ENCODE assay signal across 7 mouse cellular contexts in genomic region chr10:9117648-9118551, GRCm38 (mm10).
DNase-seq lines count a peak whose midpoint lies in the region; ATAC-seq and TF ChIP-seq lines count a peak whose summit lies in the region.

No protein-coding gene starts in this region.

- H3K9ac ChIP-seq in forebrain, embryonic 13.5 days = peak overlapping the region; percentile 22; the same call in 1 of the 2 replicates
- peak overlapping the region; percentile 44 for H3K9ac ChIP-seq in midbrain, embryonic 14.5 days (replicated peaks; ENCODE audit: low read length)

- H3K4me2 ChIP-seq in forebrain, embryonic 13.5 days = peak overlapping the region; percentile 53
- H3K4me2 ChIP-seq in midbrain, embryonic 14.5 days (ENCODE audit: low read length) = peak overlapping the region; percentile 58

- no peaks in the 10 kb centered on the region; the same call in 1 of the 2 replicates for H3K4me1 ChIP-seq in testis, adult 2 months (ENCODE audit: control insufficient read depth, insufficient read depth, low read length)
- H3K4me1 ChIP-seq in forebrain, embryonic 13.5 days = peaks cover 15% of the 10 kb centered on the region
- peaks cover 16% of the 10 kb centered on the region for H3K4me1 ChIP-seq in midbrain, embryonic 14.5 days (ENCODE audit: control insufficient read depth, insufficient read depth, low read length)

- H3K27me3 ChIP-seq in testis, adult 2 months (ENCODE audit: control insufficient read depth, insufficient read depth, low read length) = no peaks in the 10 kb centered on the region
- H3K27me3 ChIP-seq in forebrain, embryonic 13.5 days = no peaks in the 10 kb centered on the region
- no peaks in the 10 kb centered on the region for H3K27me3 ChIP-seq in midbrain, embryonic 14.5 days (ENCODE audit: control insufficient read depth, insufficient read depth, low read length)

- ATAC-seq in forebrain, embryonic 13.5 days = peak; percentile 91
- peak; percentile 83 for ATAC-seq in midbrain, embryonic 14.5 days (ENCODE audit: low FRiP score, low TSS enrichment)
- ATAC-seq in megakaryocyte-erythroid progenitor cell, adult 5-6 weeks (replicated peaks; ENCODE audit: low FRiP score, low TSS enrichment, poor library complexity, severe bottlenecking) = no peak

- TF ChIP-seq POLR2A in testis, adult 2 months (IDR thresholded peaks at IDR 0.05; ENCODE audit: control insufficient read depth, low read depth, low read length) = no peak

- no peak for DNase-seq in testis, postnatal 10 days (ENCODE audit: low spot score)
- peak; percentile 8 to 35 for DNase-seq in kidney, postnatal 25 days
- DNase-seq in midbrain, embryonic 14.5 days = peak; percentile 82
- DNase-seq in c-Kit-positive CD71-positive TER-119-positive erythroid progenitor cells, embryonic 14.5 days (ENCODE audit: low spot score) = no peak

- no peaks in the 10 kb centered on the region for H3K9me3 ChIP-seq in forebrain, embryonic 13.5 days (replicated peaks)
- no peaks in the 10 kb centered on the region for H3K9me3 ChIP-seq in midbrain, embryonic 14.5 days (ENCODE audit: control insufficient read depth, low read length)

- H3K4me3 ChIP-seq in testis, adult 2 months (ENCODE audit: control insufficient read depth, low read depth, low read length) = peak overlapping the region; percentile 1; the same call in 1 of the 2 replicates
- H3K4me3 ChIP-seq in forebrain, embryonic 13.5 days = peak overlapping the region; percentile 24
- peak overlapping the region; percentile 22 for H3K4me3 ChIP-seq in midbrain, embryonic 14.5 days (replicated peaks; ENCODE audit: low read depth, low read length)

- no peaks in the 10 kb centered on the region for H3K36me3 ChIP-seq in testis, adult 2 months (ENCODE audit: control insufficient read depth, insufficient read depth, low read length)
- H3K36me3 ChIP-seq in forebrain, embryonic 13.5 days (ENCODE audit: poor library complexity, severe bottlenecking) = no peaks in the 10 kb centered on the region
- no peaks in the 10 kb centered on the region for H3K36me3 ChIP-seq in midbrain, embryonic 14.5 days (ENCODE audit: control insufficient read depth, insufficient read depth, low read length)

- H3K27ac ChIP-seq in testis, adult 2 months (ENCODE audit: control insufficient read depth, insufficient read depth, low read depth, low read length) = no peak overlapping the region
- H3K27ac ChIP-seq in forebrain, embryonic 13.5 days = no peak overlapping the region
- H3K27ac ChIP-seq in midbrain, embryonic 14.5 days (replicated peaks; ENCODE audit: low read depth, low read length) = peak overlapping the region; percentile 79

- TF ChIP-seq CTCF in testis, adult 2 months (IDR thresholded peaks at IDR 0.05; ENCODE audit: control insufficient read depth, insufficient read depth, insufficient replicate concordance, low read depth, low read length) = no peak

- WGBS in forebrain, embryonic 13.5 days = 11% methylated on average over 14 of the region's 14 CpGs
- 3% methylated on average over 14 of the region's 14 CpGs for WGBS in midbrain, embryonic 14.5 days

Comparison
In these comparisons a context has a peak if more than half of its experiments do, and no peak if none do; other contexts are left out.
1. DNase-seq: peak in kidney, postnatal 25 days (2 of 2) and midbrain, embryonic 14.5 days (single experiment); none in testis, postnatal 10 days (single experiment) and c-Kit-positive CD71-positive TER-119-positive erythroid progenitor cells, embryonic 14.5 days (single experiment).
2. Peak in every context shown above with its lines, with median percentiles within 50 percentile points of each other: H3K4me3 ChIP-seq.